Mouse (Mus musculus) CH12.LX (cell line): ENCODE measurements around the gene Hck. TPM values are rescaled to one million over a fixed set of nuclear protein-coding genes. Genes with fewer than 3 reads are reported as not detected.

Source experiments
- DNase-seq: peaks from one replicate; pipeline ENCODE4 v3.0.0-alpha.2; 2013; ENCODE audit errors: extremely low read depth
- H3K27ac ChIP-seq: 2 replicates; pipeline ENCODE4 v1.5.1; 2012; ENCODE audit warnings: low read depth, mild to moderate bottlenecking, control low read depth, moderate library complexity; ENCODE audit not compliant: insufficient read depth
- H3K27me3 ChIP-seq: replicated peaks from 2 replicates; pipeline ENCODE3; 2012; ENCODE audit warnings: inconsistent platforms
- H3K36me3 ChIP-seq, 2 experiments: replicated peaks in 1 of 2; 2 replicates each; pipeline versions ENCODE3 to v1.6.1; 2012; ENCODE audit warnings: inconsistent platforms in 1 of 2, low read length in 1 of 2, mild to moderate bottlenecking in 1 of 2, mixed read lengths in 1 of 2, moderate library complexity in 1 of 2; ENCODE audit not compliant: control insufficient read depth in 1 of 2, insufficient read depth in 1 of 2
- H3K4me1 ChIP-seq, 2 experiments: 2 replicates each; pipeline ENCODE4 v1.6.1; 2012; ENCODE audit warnings: inconsistent platforms in 1 of 2, moderate library complexity in 1 of 2; ENCODE audit not compliant: insufficient read depth in 2 of 2, control insufficient read depth in 1 of 2
- H3K4me2 ChIP-seq: 2 replicates; pipeline ENCODE4 v1.6.1; 2012; ENCODE audit warnings: low read depth, mild to moderate bottlenecking, control low read depth; ENCODE audit not compliant: poor library complexity, insufficient read depth, severe bottlenecking
- H3K4me3 ChIP-seq, 3 experiments: fragments of 150-350 bp in 1 of 3; sonication (generic) in 1 of 3; replicated peaks in 1 of 3; 2 replicates each; pipeline versions ENCODE3 to v1.5.1; 2011 to 2012; ENCODE audit warnings: low read depth in 2 of 3, low read length in 2 of 3, mild to moderate bottlenecking in 2 of 3, moderate library complexity in 2 of 3, control low read depth in 1 of 3, improper control_type of control experiment in 1 of 3, inconsistent platforms in 1 of 3, mixed read lengths in 1 of 3; ENCODE audit not compliant: poor library complexity in 1 of 3
- H3K79me2 ChIP-seq: replicated peaks from 2 replicates; pipeline ENCODE4 v1.6.1; 2012; ENCODE audit warnings: mild to moderate bottlenecking, moderate library complexity; ENCODE audit not compliant: control insufficient read depth, poor library complexity, insufficient read depth, severe bottlenecking; ENCODE audit errors: extremely low read depth
- H3K9ac ChIP-seq: 2 replicates; pipeline ENCODE4 v1.6.1; 2012; ENCODE audit warnings: low read depth, mild to moderate bottlenecking, control low read depth, moderate library complexity; ENCODE audit not compliant: insufficient read depth
- H3K9me3 ChIP-seq: replicated peaks from 2 replicates; pipeline ENCODE3; 2012; ENCODE audit warnings: low read length, inconsistent platforms, mixed read lengths
- BHLHE40 ChIP-seq: IDR thresholded peaks from 2 replicates; pipeline ENCODE4 v1.6.1; 2011; ENCODE audit warnings: mild to moderate bottlenecking, low read depth, low read length, improper control_type of control experiment
- CHD1 ChIP-seq: IDR thresholded peaks from 2 replicates; pipeline ENCODE4 v1.6.1; 2012; ENCODE audit warnings: low read depth, low read length, improper control_type of control experiment, inconsistent platforms
- CHD2 ChIP-seq: IDR thresholded peaks from 2 replicates; pipeline ENCODE4 v1.6.1; 2011; ENCODE audit warnings: low read length, improper control_type of control experiment
- CTCF ChIP-seq, 2 experiments: IDR thresholded peaks in 1 of 2; conservative IDR thresholded peaks in 1 of 2; 2 replicates each; pipeline ENCODE4 v1.5.1; 2011 to 2012; ENCODE audit warnings: low read depth in 2 of 2, low read length in 2 of 2, improper control_type of control experiment in 1 of 2, inconsistent platforms in 1 of 2, mild to moderate bottlenecking in 1 of 2, moderate library complexity in 1 of 2
- E2F4 ChIP-seq: IDR thresholded peaks from 2 replicates; pipeline ENCODE4 v1.6.1; 2011; ENCODE audit warnings: low read depth, low read length, improper control_type of control experiment; ENCODE audit not compliant: insufficient replicate concordance
- ETS1 ChIP-seq: conservative IDR thresholded peaks from 2 replicates; pipeline ENCODE4 v1.6.1; 2012; ENCODE audit warnings: low read depth, mild to moderate bottlenecking, inconsistent platforms, low read length, improper control_type of control experiment, moderate library complexity
- GABPA ChIP-seq: IDR thresholded peaks from 2 replicates; pipeline ENCODE4 v1.6.1; 2012; ENCODE audit warnings: low read depth, low read length, improper control_type of control experiment, inconsistent platforms; ENCODE audit not compliant: insufficient replicate concordance
- HCFC1 ChIP-seq: IDR thresholded peaks from 2 replicates; pipeline ENCODE4 v1.6.1; 2012; ENCODE audit warnings: low read depth, mild to moderate bottlenecking, inconsistent platforms, low read length, improper control_type of control experiment
- IRF4 ChIP-seq: IDR thresholded peaks from 2 replicates; pipeline ENCODE4 v1.6.1; 2014; ENCODE audit warnings: low read depth, mild to moderate bottlenecking, inconsistent platforms, low read length, improper control_type of control experiment
- JUN ChIP-seq: IDR thresholded peaks from 2 replicates; pipeline ENCODE4 v1.6.1; 2011; ENCODE audit warnings: low read depth, mild to moderate bottlenecking, low read length, improper control_type of control experiment, moderate library complexity; ENCODE audit not compliant: insufficient read depth
- JUND ChIP-seq: conservative IDR thresholded peaks from 2 replicates; pipeline ENCODE4 v1.6.1; 2011; ENCODE audit warnings: low read depth, low read length, improper control_type of control experiment
- MAFK ChIP-seq: IDR thresholded peaks from 2 replicates; pipeline ENCODE4 v1.6.1; 2011; ENCODE audit warnings: low read length, improper control_type of control experiment; ENCODE audit not compliant: insufficient replicate concordance
- MEF2A ChIP-seq: IDR thresholded peaks from 2 replicates; pipeline ENCODE4 v1.6.1; 2014; ENCODE audit warnings: low read depth, mild to moderate bottlenecking, inconsistent platforms, low read length, improper control_type of control experiment, borderline replicate concordance
- MXI1 ChIP-seq: IDR thresholded peaks from 2 replicates; pipeline ENCODE4 v1.6.1; 2011; ENCODE audit warnings: mild to moderate bottlenecking, low read depth, low read length, improper control_type of control experiment
- NELFE ChIP-seq: IDR thresholded peaks from 2 replicates; pipeline ENCODE4 v1.6.1; 2011; ENCODE audit warnings: low read depth, low read length, improper control_type of control experiment
- NRF1 ChIP-seq: IDR thresholded peaks from 2 replicates; pipeline ENCODE4 v1.6.1; 2014; ENCODE audit warnings: low read depth, mild to moderate bottlenecking, inconsistent platforms, low read length, improper control_type of control experiment, moderate library complexity
- PAX5 ChIP-seq: IDR thresholded peaks from 2 replicates; pipeline ENCODE4 v1.6.1; 2012; ENCODE audit warnings: low read length, inconsistent platforms, mixed read lengths
- POLR2AphosphoS2 ChIP-seq: IDR thresholded peaks from 2 replicates; pipeline ENCODE4 v1.6.1; 2011; ENCODE audit warnings: low read depth, low read length, improper control_type of control experiment
- RAD21 ChIP-seq: IDR thresholded peaks from 2 replicates; pipeline ENCODE4 v1.6.1; 2011; ENCODE audit warnings: low read depth, mild to moderate bottlenecking, low read length, improper control_type of control experiment, moderate library complexity
- RCOR1 ChIP-seq: conservative IDR thresholded peaks from 2 replicates; pipeline ENCODE4 v1.6.1; 2012; ENCODE audit warnings: low read depth, mild to moderate bottlenecking, inconsistent platforms, low read length, improper control_type of control experiment
- TBP ChIP-seq: conservative IDR thresholded peaks from 2 replicates; pipeline ENCODE4 v1.6.1; 2011; ENCODE audit warnings: low read depth, low read length, improper control_type of control experiment
- TCF12 ChIP-seq: IDR thresholded peaks from 2 replicates; pipeline ENCODE4 v1.6.1; 2014; ENCODE audit warnings: low read depth, mild to moderate bottlenecking, inconsistent platforms, low read length, improper control_type of control experiment
- UBTF ChIP-seq: IDR thresholded peaks from 2 replicates; pipeline ENCODE4 v1.6.1; 2012; ENCODE audit warnings: low read depth, mild to moderate bottlenecking, inconsistent platforms, low read length, improper control_type of control experiment, moderate library complexity
- USF1 ChIP-seq: IDR thresholded peaks from 2 replicates; pipeline ENCODE4 v1.6.1; 2014; ENCODE audit warnings: low read depth, mild to moderate bottlenecking, inconsistent platforms, low read length, improper control_type of control experiment
- USF2 ChIP-seq: conservative IDR thresholded peaks from 2 replicates; pipeline ENCODE4 v1.6.1; 2011; ENCODE audit warnings: low read depth, low read length, improper control_type of control experiment
- ZC3H11A ChIP-seq: IDR thresholded peaks from 2 replicates; pipeline ENCODE4 v1.6.1; 2012; ENCODE audit warnings: low read depth, mild to moderate bottlenecking, inconsistent platforms, low read length, improper control_type of control experiment
- ZKSCAN1 ChIP-seq: IDR thresholded peaks from 2 replicates; pipeline ENCODE4 v1.6.1; 2012; ENCODE audit warnings: low read depth, inconsistent platforms, low read length, improper control_type of control experiment, borderline replicate concordance
- ZNF384 ChIP-seq: IDR thresholded peaks from 2 replicates; pipeline ENCODE4 v1.6.1; 2012; ENCODE audit warnings: low read depth, low read length, improper control_type of control experiment, inconsistent platforms
- dilution Hi-C: fragments of 300-500 bp; cut with MboI; formaldehyde crosslinking; loops from 2 replicates; pipeline ENCODE4 v1.14.3; 2020; ENCODE audit warnings: low sequenced_read_pairs; ENCODE audit not compliant: extremely low pct_unique_long_range_greater_than_20kb, extremely low pct_ligation_motif_present
- in situ Hi-C: fragments of 300-500 bp; cut with MboI; formaldehyde crosslinking; loops from 3 replicates; pipeline ENCODE4 v1.14.3; 2019; ENCODE audit warnings: low sequenced_read_pairs, low pct_ligation_motif_present, low pct_unique_long_range_greater_than_20kb, mixed read lengths
- polyA plus RNA-seq: library from polyadenylated mRNA; unstranded; fragments of >175 nt; gene quantifications from 2 replicates; pipeline ENCODE4 v1.2.1, GENCODE M21; 2012; ENCODE audit warnings: low read depth; ENCODE audit not compliant: insufficient read length
- total RNA-seq, 2 experiments: library from RNA; depleted of rRNA; stranded (reverse); fragments of 300-350 nt in 1 of 2; fragments of >200 nt in 1 of 2; gene quantifications; 2 replicates each; pipeline ENCODE4 v1.2.3; 2012 to 2014

Hck gene
- total and polyA plus RNA-seq, 3 experiments, result 0.08 to 0.68 (median 0.63) TPM

- TF ChIP-seq GABPA (no peak), HCFC1 (no peak), MEF2A (no peak), NRF1 (no peak), RAD21 (no peak), JUN (no peak), ZNF384 (no peak), CTCF (conservative IDR thresholded peaks at IDR 0.05 in 1 of 2, IDR thresholded peaks at IDR 0.05 in 1 of 2; ENCODE audit: low read depth in 2 of 2, low read length in 2 of 2) (no peak), POLR2AphosphoS2 (no peak), ETS1 (no peak), TBP (no peak), USF1 (no peak), ZKSCAN1 (no peak), TCF12 (no peak), PAX5 (no peak), CHD2 (no peak), RCOR1 (no peak), CHD1 (no peak), MXI1 (no peak)
- no peaks in the 10 kb centered on the region for H3K79me2 ChIP-seq
- no peak overlapping the region for H3K9ac ChIP-seq
- no peaks in the 10 kb centered on the region for H3K9me3 ChIP-seq
- no peak overlapping the region for H3K27ac ChIP-seq
- H3K4me3 ChIP-seq, result no peak overlapping the region
- in situ Hi-C loops, result no loop called here
- DNase-seq, result no peak
- peaks cover 3 to 5% of the 10 kb centered on the region in 2 experiments; a peak in 2 of 4 replicates for H3K4me1 ChIP-seq
- no peaks in the 10 kb centered on the region for H3K36me3 ChIP-seq
- H3K4me2 ChIP-seq, result no peak overlapping the region
- peaks cover 78% of the 10 kb centered on the region for H3K27me3 ChIP-seq
- dilution Hi-C loops, result no loop called here
Observed at GRCm38 (mm10) chr2:153111298-153111697, 3.0 kb downstream of the Hck start.

GRCm38 (mm10) chr2:153115679-153116081 lies 7.4 kb downstream of the Hck start:
- Histone ChIP-seq H3K27me3 (peaks cover 71% of the 10 kb centered on the region), H3K36me3 (no peaks in the 10 kb centered on the region), H3K4me2 (no peak overlapping the region), H3K9ac (no peak overlapping the region), H3K79me2 (no peaks in the 10 kb centered on the region), H3K4me1 (peaks cover 0 to 3% of the 10 kb centered on the region in 2 experiments; a peak in 1 of 4 replicates), H3K4me3 (no peak overlapping the region), H3K9me3 (peaks cover 2% of the 10 kb centered on the region), H3K27ac (no peak overlapping the region)
- in situ Hi-C loops, result no loop called here
- TF ChIP-seq ETS1 (no peak), USF2 (no peak), NELFE (no peak), TCF12 (no peak), POLR2AphosphoS2 (no peak), E2F4 (no peak), JUND (no peak), JUN (no peak), TBP (no peak), UBTF (no peak), PAX5 (no peak), HCFC1 (no peak), CTCF (conservative IDR thresholded peaks at IDR 0.05 in 1 of 2, IDR thresholded peaks at IDR 0.05 in 1 of 2; ENCODE audit: low read depth in 2 of 2, low read length in 2 of 2) (no peak), MAFK (no peak), ZC3H11A (no peak), BHLHE40 (no peak), IRF4 (no peak), RAD21 (no peak), ZKSCAN1 (no peak)
- no peak for DNase-seq
- dilution Hi-C loops, result no loop called here
